Mouse (Mus musculus) limb, embryonic 10.5 days (tissue): ENCODE measurements at regions not wholly inside any gene's neighbourhood (a gene's known extent, or its start where the extent isn't known, plus 50 kb on each side); places are given as distances from the start of the nearest gene placed in this dataset.
A peak's percentile ranks its signal among the peaks of the same experiment; 100 is the strongest.

ENCODE experiments used
- DNase-seq: peaks from one replicate; pipeline ENCODE4 v3.0.0-alpha.2; 2017; ENCODE audit warnings: low spot score
- H3K27ac ChIP-seq: fragments of 300-500 bp; sonication (generic); 2 replicates; pipeline ENCODE4 v1.5.1; 2016; ENCODE audit warnings: mild to moderate bottlenecking
- H3K27me3 ChIP-seq: fragments of 300-500 bp; sonication (generic); 2 replicates; pipeline ENCODE4 v1.6.1; 2016; ENCODE audit warnings: low read depth, mild to moderate bottlenecking; ENCODE audit not compliant: poor library complexity, severe bottlenecking
- H3K36me3 ChIP-seq: fragments of 300-500 bp; sonication (generic); 2 replicates; pipeline ENCODE4 v1.6.1; 2016; ENCODE audit warnings: mild to moderate bottlenecking, moderate library complexity
- H3K4me1 ChIP-seq: fragments of 300-500 bp; sonication (generic); 2 replicates; pipeline ENCODE4 v1.6.1; 2016
- H3K4me3 ChIP-seq: fragments of 300-500 bp; sonication (generic); 2 replicates; pipeline ENCODE4 v1.5.1; 2016; ENCODE audit warnings: mild to moderate bottlenecking, moderate library complexity
- H3K9me3 ChIP-seq: fragments of 300-500 bp; sonication (generic); replicated peaks from 2 replicates; pipeline ENCODE4 v1.6.1; 2016; ENCODE audit warnings: mild to moderate bottlenecking
- WGBS: fragments of 180-500 bp; shearing (Covaris S2); methylation state at CpG from one replicate; pipeline ENCODE4 v1.1.7; 2016; 5-methylcytosine and 5-hydroxymethylcytosine counted together

- 91% methylated on average over 7 of the region's 7 CpGs for WGBS
- DNase-seq = no peak
- Histone ChIP-seq H3K4me3 (no peak overlapping the region), H3K9me3 (peaks cover 3% of the 10 kb centered on the region; the same call in 1 of the 2 replicates), H3K27ac (no peak overlapping the region), H3K4me1 (peaks cover 10% of the 10 kb centered on the region), H3K27me3 (no peaks in the 10 kb centered on the region), H3K36me3 (no peaks in the 10 kb centered on the region)
Observed at GRCm38 (mm10) chr4:106186684-106187083, 129.3 kb upstream of the Usp24 start.

- no peak overlapping the region for H3K4me3 ChIP-seq
- no peaks in the 10 kb centered on the region for H3K36me3 ChIP-seq
- H3K4me1 ChIP-seq = peaks cover 12% of the 10 kb centered on the region
- WGBS = 92% methylated on average over 4 of the region's 4 CpGs
- DNase-seq = no peak
- H3K9me3 ChIP-seq = no peaks in the 10 kb centered on the region
- no peaks in the 10 kb centered on the region for H3K27me3 ChIP-seq
- H3K27ac ChIP-seq = no peak overlapping the region
Observed at GRCm38 (mm10) chr4:106190248-106190647, 125.8 kb upstream of the Usp24 start.

- 92% methylated on average over 8 of the region's 8 CpGs for WGBS
- Histone ChIP-seq H3K4me3 (no peak overlapping the region), H3K4me1 (peaks cover 12% of the 10 kb centered on the region), H3K36me3 (no peaks in the 10 kb centered on the region), H3K9me3 (no peaks in the 10 kb centered on the region), H3K27me3 (no peaks in the 10 kb centered on the region), H3K27ac (no peak overlapping the region)
- DNase-seq = no peak
Observed at GRCm38 (mm10) chr4:106191331-106191730, 124.7 kb upstream of the Usp24 start.

GRCm38 (mm10) chr4:106191843-106192242 is 124.2 kb upstream of the Usp24 start:
- Histone ChIP-seq H3K9me3 (no peaks in the 10 kb centered on the region), H3K4me1 (peaks cover 14% of the 10 kb centered on the region), H3K36me3 (no peaks in the 10 kb centered on the region), H3K27ac (no peak overlapping the region), H3K4me3 (no peak overlapping the region), H3K27me3 (no peaks in the 10 kb centered on the region)
- no peak for DNase-seq
- 95% methylated on average over 3 of the region's 3 CpGs for WGBS

- no peaks in the 10 kb centered on the region for H3K9me3 ChIP-seq
- WGBS = 87% methylated on average over 3 of the region's 3 CpGs
- peaks cover 23% of the 10 kb centered on the region for H3K4me1 ChIP-seq
- H3K36me3 ChIP-seq = no peaks in the 10 kb centered on the region
- no peaks in the 10 kb centered on the region for H3K27me3 ChIP-seq
- DNase-seq = no peak
- H3K4me3 ChIP-seq = no peak overlapping the region
- H3K27ac ChIP-seq = no peak overlapping the region
Observed at GRCm38 (mm10) chr4:106193204-106193945, 122.6 kb upstream of the Usp24 start.

GRCm38 (mm10) chr4:106195497-106196166 is 120.4 kb upstream of the Usp24 start:
- DNase-seq = no peak
- WGBS = 92% methylated on average over 3 of the region's 3 CpGs

GRCm38 (mm10) chr4:106199833-106200232 is 116.2 kb upstream of the Usp24 start:
- H3K4me3 ChIP-seq = peak overlapping the region; percentile 15; the same call in 1 of the 2 replicates
- peak overlapping the region; percentile 83 for H3K27ac ChIP-seq
- no peaks in the 10 kb centered on the region for H3K27me3 ChIP-seq
- 26% methylated on average over 11 of the region's 11 CpGs for WGBS
- H3K36me3 ChIP-seq = no peaks in the 10 kb centered on the region
- H3K9me3 ChIP-seq = no peaks in the 10 kb centered on the region
- H3K4me1 ChIP-seq = peaks cover 49% of the 10 kb centered on the region
- peak; percentile 51 for DNase-seq

More at GRCm38 (mm10) chr4:106195497-106196166, 120.4 kb upstream of the Usp24 start:
- Histone ChIP-seq H3K4me3 (no peak overlapping the region), H3K27ac (no peak overlapping the region), H3K36me3 (no peaks in the 10 kb centered on the region), H3K27me3 (no peaks in the 10 kb centered on the region), H3K9me3 (no peaks in the 10 kb centered on the region), H3K4me1 (peaks cover 36% of the 10 kb centered on the region)

GRCm38 (mm10) chr4:106200241-106200640 is 115.8 kb upstream of the Usp24 start:
- 60% methylated on average over 6 of the region's 6 CpGs for WGBS
- Histone ChIP-seq H3K27me3 (no peaks in the 10 kb centered on the region), H3K27ac (peak overlapping the region; percentile 83), H3K4me1 (peaks cover 47% of the 10 kb centered on the region), H3K36me3 (no peaks in the 10 kb centered on the region), H3K9me3 (no peaks in the 10 kb centered on the region), H3K4me3 (peak overlapping the region; percentile 15; the same call in 1 of the 2 replicates)
- DNase-seq = no peak

- no peaks in the 10 kb centered on the region for H3K27me3 ChIP-seq
- H3K9me3 ChIP-seq = no peaks in the 10 kb centered on the region
- WGBS = 52% methylated on average over 3 of the region's 3 CpGs
- H3K4me3 ChIP-seq = no peak overlapping the region
- DNase-seq = no peak
- no peaks in the 10 kb centered on the region for H3K36me3 ChIP-seq
- H3K27ac ChIP-seq = 0 out of 2 replicates have a peak overlapping the region, but pooled peaks have one; percentile 25
- H3K4me1 ChIP-seq = peaks cover 56% of the 10 kb centered on the region
Observed at GRCm38 (mm10) chr4:106202554-106202953, 113.5 kb upstream of the Usp24 start.

- Histone ChIP-seq H3K9me3 (no peaks in the 10 kb centered on the region), H3K4me3 (no peak overlapping the region), H3K27me3 (no peaks in the 10 kb centered on the region), H3K36me3 (no peaks in the 10 kb centered on the region), H3K27ac (no peak overlapping the region), H3K4me1 (peaks cover 32% of the 10 kb centered on the region)
- WGBS = 93% methylated on average over 2 of the region's 2 CpGs
- no peak for DNase-seq
Observed at GRCm38 (mm10) chr4:106205200-106205599, 110.8 kb upstream of the Usp24 start.

- peak overlapping the region; percentile 66 for H3K27ac ChIP-seq
Observed at GRCm38 (mm10) chr4:106206023-106206422, 110.0 kb upstream of the Usp24 start.

GRCm38 (mm10) chr4:106209465-106209864 is 106.5 kb upstream of the Usp24 start:
- DNase-seq = no peak
- 83% methylated on average over 11 of the region's 11 CpGs for whole genome bisulfite sequencing

More at GRCm38 (mm10) chr4:106206023-106206422, 110.0 kb upstream of the Usp24 start:
- no peaks in the 10 kb centered on the region for H3K9me3 ChIP-seq
- no peak overlapping the region for H3K4me3 ChIP-seq
- 66% methylated on average over 2 of the region's 2 CpGs for WGBS
- H3K27me3 ChIP-seq = no peaks in the 10 kb centered on the region
- no peaks in the 10 kb centered on the region for H3K36me3 ChIP-seq
- peaks cover 29% of the 10 kb centered on the region for H3K4me1 ChIP-seq
- DNase-seq = no peak

GRCm38 (mm10) chr4:106209975-106210374 is 106.0 kb upstream of the Usp24 start:
- no peaks in the 10 kb centered on the region for H3K9me3 ChIP-seq
- WGBS = 94% methylated on average over 1 of the region's 1 CpGs

More at GRCm38 (mm10) chr4:106209465-106209864, 106.5 kb upstream of the Usp24 start:
- Histone ChIP-seq H3K36me3 (no peaks in the 10 kb centered on the region), H3K27ac (no peak overlapping the region), H3K4me1 (peaks cover 28% of the 10 kb centered on the region), H3K27me3 (no peaks in the 10 kb centered on the region), H3K4me3 (no peak overlapping the region), H3K9me3 (no peaks in the 10 kb centered on the region)

More at GRCm38 (mm10) chr4:106209975-106210374, 106.0 kb upstream of the Usp24 start:
- no peaks in the 10 kb centered on the region for H3K36me3 ChIP-seq
- no peaks in the 10 kb centered on the region for H3K27me3 ChIP-seq
- peaks cover 28% of the 10 kb centered on the region for H3K4me1 ChIP-seq
- H3K4me3 ChIP-seq = no peak overlapping the region
- no peak for DNase-seq
- no peak overlapping the region for H3K27ac ChIP-seq
